Mouse (Mus musculus) testis, adult 2 months (tissue): ENCODE results near the gene Traf3. TPM values are rescaled to one million over a fixed set of nuclear protein-coding genes. Genes with fewer than 3 reads are reported as not detected.

ENCODE experiments used
- H3K27ac ChIP-seq: fragments of 200-500 bp; 2 replicates; pipeline ENCODE4 v1.5.1; 2012; ENCODE audit warnings: low read depth, low read length; ENCODE audit not compliant: control insufficient read depth, insufficient read depth
- H3K27me3 ChIP-seq: fragments of 200-500 bp; 2 replicates; pipeline ENCODE4 v1.6.1; 2012; ENCODE audit warnings: mild to moderate bottlenecking, low read length, moderate library complexity; ENCODE audit not compliant: control insufficient read depth, insufficient read depth
- H3K36me3 ChIP-seq: fragments of 200-500 bp; 2 replicates; pipeline ENCODE4 v1.6.1; 2012; ENCODE audit warnings: mild to moderate bottlenecking, low read length; ENCODE audit not compliant: control insufficient read depth, insufficient read depth
- H3K4me1 ChIP-seq: fragments of 200-500 bp; 2 replicates; pipeline ENCODE4 v1.6.1; 2012; ENCODE audit warnings: low read length; ENCODE audit not compliant: control insufficient read depth, insufficient read depth
- H3K4me3 ChIP-seq: fragments of 200-500 bp; 2 replicates; pipeline ENCODE4 v1.5.1; 2012; ENCODE audit warnings: low read depth, mild to moderate bottlenecking, low read length, moderate library complexity, mixed read lengths; ENCODE audit not compliant: control insufficient read depth
- CTCF ChIP-seq: fragments of 200-500 bp; IDR thresholded peaks from 2 replicates; pipeline ENCODE4 v1.5.1; 2012; ENCODE audit warnings: low read depth, mild to moderate bottlenecking, inconsistent platforms, low read length, moderate library complexity; ENCODE audit not compliant: control insufficient read depth, insufficient read depth, insufficient replicate concordance
- POLR2A ChIP-seq: fragments of 200-500 bp; IDR thresholded peaks from 2 replicates; pipeline ENCODE4 v1.6.1; 2012; ENCODE audit warnings: low read depth, mild to moderate bottlenecking, inconsistent platforms, low read length, moderate library complexity; ENCODE audit not compliant: control insufficient read depth
- polyA plus RNA-seq: library from polyadenylated mRNA; depleted of rRNA; stranded (reverse); fragments of >200 nt; gene quantifications from 2 replicates; pipeline ENCODE4 v1.2.3, GENCODE M21; 2012

Traf3 gene
- polyA plus RNA-seq, 1 experiment, result 2.4 TPM

DNA sequence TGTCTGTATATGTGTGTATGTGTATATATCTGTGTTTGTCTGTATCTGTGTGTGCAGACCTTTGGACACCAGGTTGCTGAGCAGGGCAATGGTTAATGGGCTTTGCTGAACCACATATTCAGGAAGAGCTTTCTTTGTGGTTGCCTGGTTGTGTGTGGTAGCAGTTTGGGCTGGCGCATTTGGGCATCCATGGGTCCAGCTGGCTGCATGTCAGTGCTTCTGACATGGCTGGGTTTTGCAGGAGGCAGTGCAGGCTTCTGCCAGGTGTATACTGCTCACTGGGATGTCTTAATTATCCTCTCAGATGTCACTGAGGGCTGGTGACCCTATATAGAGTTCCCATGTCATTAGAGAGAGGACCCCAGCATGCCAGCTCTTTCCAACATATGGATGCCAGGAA, 10.4 kb upstream of the Traf3 start:
- H3K27ac ChIP-seq, result no peak overlapping the region
- no peaks in the 10 kb centered on the region for H3K4me1 ChIP-seq
- no peak for TF ChIP-seq POLR2A
- TF ChIP-seq CTCF, result no peak
- no peaks in the 10 kb centered on the region for H3K27me3 ChIP-seq
- no peak overlapping the region for H3K4me3 ChIP-seq
- H3K36me3 ChIP-seq, result no peaks in the 10 kb centered on the region

DNA sequence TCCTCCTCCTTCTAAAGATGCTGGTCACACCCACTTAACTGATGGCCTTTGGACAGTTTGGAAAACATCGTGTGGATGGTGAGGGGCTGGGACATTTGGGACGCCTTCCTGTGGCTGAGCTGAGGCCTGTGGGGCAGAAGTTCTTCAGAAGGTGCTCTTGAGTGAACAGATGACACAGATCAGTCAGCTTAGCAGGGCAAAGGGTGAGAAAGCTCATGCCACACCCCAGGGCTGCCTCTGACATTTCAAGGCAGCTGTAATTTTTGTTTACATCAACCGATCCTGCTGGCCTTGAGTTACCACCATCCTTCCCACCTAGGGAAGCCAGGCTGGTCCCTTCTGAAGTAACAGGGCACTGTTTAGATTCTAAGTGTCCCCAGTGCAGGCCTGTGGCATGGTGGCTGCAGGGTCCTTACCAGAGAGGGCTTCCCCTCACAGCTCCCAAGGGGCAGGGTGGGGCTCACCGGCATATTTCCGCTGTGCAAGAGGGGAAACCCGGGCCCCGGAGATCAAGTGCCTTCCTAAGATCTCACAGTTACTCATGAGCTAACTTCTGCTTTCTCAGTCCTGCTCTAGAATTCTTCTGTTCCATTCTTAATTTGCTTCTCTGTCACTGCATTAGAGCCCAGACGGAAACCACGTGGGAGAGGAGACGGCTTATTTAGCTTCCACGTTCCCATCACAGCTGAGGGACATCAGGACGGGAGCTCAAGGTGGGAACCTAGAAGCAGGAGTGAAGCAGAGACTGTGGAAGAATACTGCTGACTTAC, 6.3 kb upstream of the Traf3 start:
- Histone ChIP-seq H3K4me3 (no peak overlapping the region), H3K36me3 (no peaks in the 10 kb centered on the region), H3K4me1 (peaks cover 6% of the 10 kb centered on the region), H3K27me3 (no peaks in the 10 kb centered on the region), H3K27ac (no peak overlapping the region)
- TF ChIP-seq CTCF (no peak), POLR2A (no peak)

DNA sequence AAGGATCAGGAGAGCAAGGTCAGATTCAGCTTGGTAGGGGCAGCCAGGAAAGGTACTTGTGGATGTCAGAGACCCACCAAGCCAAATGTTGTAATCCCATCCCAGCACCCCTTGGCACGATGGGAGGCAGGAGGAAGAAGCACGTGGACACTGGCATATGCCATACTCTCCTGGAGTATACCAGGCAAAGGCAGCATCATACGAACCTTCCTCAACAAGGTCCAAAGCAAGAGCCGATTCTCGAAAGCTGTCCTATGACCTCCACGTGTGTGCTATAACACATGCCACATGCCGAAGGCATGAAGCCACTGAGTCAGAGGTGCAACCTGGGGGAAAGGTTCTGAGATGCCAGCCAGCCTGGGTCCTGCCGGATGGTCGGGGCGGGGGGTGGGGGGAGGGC, 5.3 kb upstream of the Traf3 start:
- Histone ChIP-seq H3K4me1 (peaks cover 11% of the 10 kb centered on the region), H3K27me3 (no peaks in the 10 kb centered on the region), H3K4me3 (no peak overlapping the region), H3K27ac (no peak overlapping the region), H3K36me3 (no peaks in the 10 kb centered on the region)
- TF ChIP-seq POLR2A, result no peak
- TF ChIP-seq CTCF, result no peak

DNA sequence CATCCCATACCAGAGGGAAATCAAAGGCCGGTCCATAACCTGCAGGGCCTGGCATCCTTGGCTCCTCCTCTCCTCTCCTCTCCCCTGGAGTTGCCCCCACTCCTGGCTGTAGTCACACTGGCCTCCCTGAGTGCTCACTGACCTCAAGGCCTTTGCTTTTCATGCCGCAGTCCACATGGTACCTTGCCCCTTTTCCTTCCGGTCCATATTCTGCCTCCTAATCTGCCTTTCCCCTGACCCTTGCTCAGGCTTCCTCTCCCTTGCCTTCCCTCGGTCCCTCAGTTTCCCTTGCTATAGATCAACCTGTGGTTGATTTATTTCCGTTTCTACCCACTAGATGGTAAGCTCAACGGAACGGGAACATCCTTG, 4.2 kb upstream of the Traf3 start:
- Histone ChIP-seq H3K4me3 (no peak overlapping the region), H3K36me3 (no peaks in the 10 kb centered on the region), H3K27ac (no peak overlapping the region), H3K4me1 (peaks cover 13% of the 10 kb centered on the region), H3K27me3 (no peaks in the 10 kb centered on the region)
- TF ChIP-seq CTCF (no peak), POLR2A (no peak)

DNA sequence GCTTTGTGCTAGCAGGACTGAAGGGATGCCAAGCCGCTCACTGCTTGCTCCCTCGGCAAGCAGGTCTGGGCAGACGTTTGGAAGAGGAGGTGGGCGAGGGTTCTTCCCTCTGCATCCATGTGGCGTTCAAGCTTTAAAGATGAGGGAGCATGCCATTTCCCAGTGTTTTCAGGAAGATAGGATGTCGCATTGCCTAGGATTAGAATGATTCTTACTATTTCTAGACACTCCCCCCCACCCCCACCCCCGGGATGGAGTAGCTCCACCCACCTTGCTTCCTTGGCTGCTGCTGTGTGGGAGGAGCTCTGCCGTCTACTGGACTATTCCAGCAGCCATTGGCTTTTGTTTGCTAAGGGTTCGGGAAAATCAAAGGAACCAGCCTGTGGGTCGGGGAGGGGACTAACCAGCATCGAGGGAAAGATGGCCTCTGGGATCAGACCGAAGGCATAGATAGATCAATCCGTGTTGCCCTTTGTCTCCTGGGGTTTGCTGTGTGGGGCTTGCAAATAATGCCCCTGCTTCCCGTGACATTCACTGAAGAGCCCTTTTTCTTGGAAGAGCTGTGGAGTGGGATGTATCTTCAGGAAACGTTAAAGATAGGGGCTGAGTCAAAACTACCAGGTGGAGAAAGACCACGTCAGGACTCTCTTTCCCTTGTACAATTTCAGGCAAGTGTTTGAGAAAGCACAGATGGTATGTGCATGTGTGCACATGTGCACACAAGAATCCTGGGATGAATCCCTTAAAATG, 3.7 kb upstream of the Traf3 start:
- Histone ChIP-seq H3K27ac (no peak overlapping the region), H3K4me1 (peaks cover 14% of the 10 kb centered on the region), H3K36me3 (no peaks in the 10 kb centered on the region), H3K27me3 (no peaks in the 10 kb centered on the region), H3K4me3 (no peak overlapping the region)
- TF ChIP-seq CTCF (no peak), POLR2A (no peak)

DNA sequence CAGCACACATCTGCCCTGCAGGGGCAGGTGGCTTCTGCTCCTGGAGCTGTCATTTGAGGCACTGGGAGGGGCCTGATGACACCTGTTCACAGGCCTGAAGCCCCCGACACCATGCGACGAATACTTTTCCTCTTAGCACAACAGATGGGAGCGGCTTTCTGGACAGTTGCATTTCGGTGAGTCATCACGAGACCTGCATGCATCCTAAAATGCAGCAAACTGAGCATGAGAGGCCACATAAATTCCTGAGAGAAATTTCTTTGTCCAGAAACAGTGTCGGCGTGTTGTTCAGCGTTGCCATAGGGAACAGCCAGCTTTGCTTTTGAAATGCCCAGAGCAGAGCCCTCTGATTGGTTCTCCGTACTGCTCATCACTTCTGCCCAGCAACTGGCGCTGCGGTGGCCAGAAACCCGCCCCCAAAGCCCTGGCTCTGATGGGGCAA, 1.8 kb upstream of the Traf3 start:
- H3K27ac ChIP-seq, result no peak overlapping the region
- no peaks in the 10 kb centered on the region for H3K36me3 ChIP-seq
- H3K4me1 ChIP-seq, result peaks cover 14% of the 10 kb centered on the region
- no peak for TF ChIP-seq POLR2A
- no peak for TF ChIP-seq CTCF
- no peaks in the 10 kb centered on the region for H3K27me3 ChIP-seq
- peak overlapping the region; percentile 15 for H3K4me3 ChIP-seq

DNA sequence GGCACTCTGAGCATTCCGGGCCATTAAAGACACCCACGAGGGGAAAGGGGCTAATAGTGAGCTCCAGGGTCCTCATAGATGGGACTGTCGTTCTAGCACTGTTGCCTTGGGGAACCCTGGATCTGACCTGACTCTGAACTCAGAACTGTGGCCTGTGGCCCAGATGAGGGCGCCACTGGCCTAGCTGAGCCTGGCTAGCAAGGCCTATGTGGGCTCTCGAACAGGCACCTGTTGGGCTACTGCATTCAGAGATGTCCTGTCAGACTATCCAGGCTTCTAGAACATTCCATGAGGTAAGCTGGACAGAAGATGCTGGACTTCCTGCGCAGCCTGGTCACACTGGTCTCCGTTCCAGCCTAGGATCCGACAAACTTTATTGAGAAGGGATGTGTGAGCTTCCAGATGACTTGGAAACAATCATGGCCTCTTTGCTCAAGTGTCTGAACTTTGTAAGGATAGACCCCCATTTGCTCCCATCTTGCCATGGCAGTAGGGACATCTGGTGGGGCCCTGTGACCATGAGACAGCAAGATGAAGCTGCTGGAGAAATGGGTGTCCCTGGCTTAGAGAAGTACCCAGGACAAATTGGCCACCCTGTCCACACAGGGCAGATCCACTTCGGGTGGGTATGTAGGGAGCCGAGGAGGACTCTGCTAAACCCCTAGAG, 891 bp upstream of the Traf3 start:
- Histone ChIP-seq H3K4me3 (peak overlapping the region; percentile 76; the same call in 1 of the 2 replicates), H3K36me3 (no peaks in the 10 kb centered on the region), H3K4me1 (peaks cover 14% of the 10 kb centered on the region), H3K27me3 (no peaks in the 10 kb centered on the region), H3K27ac (no peak overlapping the region)
- no peak for TF ChIP-seq CTCF
- no peak for TF ChIP-seq POLR2A
